Mouse (Mus musculus) C2C12 (cell line): ENCODE measurements at regions not wholly inside any gene's neighbourhood (a gene's known extent, or its start where the extent isn't known, plus 50 kb on each side); places are given as distances from the start of the nearest gene placed in this dataset.

Source experiments
- H3K27me3 ChIP-seq: one replicate; pipeline ENCODE4 v1.6.1; 2011; ENCODE audit not compliant: control insufficient read depth, insufficient read depth, insufficient read length
- H3K36me3 ChIP-seq: one replicate; pipeline ENCODE4 v1.6.1; 2011; ENCODE audit not compliant: control insufficient read depth, insufficient read depth
- H3K4me3 ChIP-seq: one replicate; pipeline ENCODE4 v1.5.1; 2011; ENCODE audit warnings: mild to moderate bottlenecking, control low read depth; ENCODE audit not compliant: poor library complexity, insufficient read depth, severe bottlenecking
- H3K79me2 ChIP-seq: one replicate; pipeline ENCODE4 v1.6.1; 2011; ENCODE audit not compliant: control insufficient read depth, insufficient read depth
- H3K79me3 ChIP-seq: one replicate; pipeline ENCODE4 v1.6.1; 2011; ENCODE audit warnings: low read depth, control low read depth
- H3ac ChIP-seq: one replicate; pipeline ENCODE3; 2011; ENCODE audit warnings: low read depth; ENCODE audit not compliant: control insufficient read depth, insufficient read length
- CEBPB ChIP-seq: IDR thresholded peaks from one replicate; pipeline ENCODE4 v1.6.1; 2011; ENCODE audit warnings: low read depth, mild to moderate bottlenecking, control low read depth, moderate library complexity
- CTCF ChIP-seq: IDR thresholded peaks from one replicate; pipeline ENCODE4 v1.5.1; 2011; ENCODE audit not compliant: control insufficient read depth, insufficient read depth, insufficient read length
- FOSL1 ChIP-seq: IDR thresholded peaks from one replicate; pipeline ENCODE4 v1.8.0; 2011; ENCODE audit warnings: mild to moderate bottlenecking, low read length; ENCODE audit not compliant: poor library complexity, insufficient read depth, severe bottlenecking
- MAX ChIP-seq: IDR thresholded peaks from one replicate; pipeline ENCODE4 v1.6.1; 2011; ENCODE audit warnings: mild to moderate bottlenecking, control low read depth
- MYOD1 ChIP-seq: IDR thresholded peaks from one replicate; pipeline ENCODE4 v1.6.1; 2011; ENCODE audit warnings: low read depth; ENCODE audit not compliant: control insufficient read depth, insufficient read length
- MYOG ChIP-seq: IDR thresholded peaks from one replicate; pipeline ENCODE4 v1.6.1; 2011; ENCODE audit not compliant: control insufficient read depth, insufficient read length; ENCODE audit errors: extremely low read depth
- USF1 ChIP-seq: IDR thresholded peaks from one replicate; pipeline ENCODE4 v1.6.1; 2011; ENCODE audit warnings: low read depth, mild to moderate bottlenecking, control low read depth, moderate library complexity

- Histone ChIP-seq H3K27me3 (no peaks in the 10 kb centered on the region), H3ac (no peak overlapping the region), H3K4me3 (no peak overlapping the region), H3K36me3 (no peaks in the 10 kb centered on the region), H3K79me3 (no peaks in the 10 kb centered on the region), H3K79me2 (no peaks in the 10 kb centered on the region)
- TF ChIP-seq CEBPB (no peak), MYOD1 (no peak), CTCF (no peak), FOSL1 (no peak), MYOG (no peak), MAX (no peak), USF1 (no peak)
Measured at GRCm38 (mm10) chr17:68111834-68112473, 108.0 kb upstream of the Arhgap28 start.

DNA sequence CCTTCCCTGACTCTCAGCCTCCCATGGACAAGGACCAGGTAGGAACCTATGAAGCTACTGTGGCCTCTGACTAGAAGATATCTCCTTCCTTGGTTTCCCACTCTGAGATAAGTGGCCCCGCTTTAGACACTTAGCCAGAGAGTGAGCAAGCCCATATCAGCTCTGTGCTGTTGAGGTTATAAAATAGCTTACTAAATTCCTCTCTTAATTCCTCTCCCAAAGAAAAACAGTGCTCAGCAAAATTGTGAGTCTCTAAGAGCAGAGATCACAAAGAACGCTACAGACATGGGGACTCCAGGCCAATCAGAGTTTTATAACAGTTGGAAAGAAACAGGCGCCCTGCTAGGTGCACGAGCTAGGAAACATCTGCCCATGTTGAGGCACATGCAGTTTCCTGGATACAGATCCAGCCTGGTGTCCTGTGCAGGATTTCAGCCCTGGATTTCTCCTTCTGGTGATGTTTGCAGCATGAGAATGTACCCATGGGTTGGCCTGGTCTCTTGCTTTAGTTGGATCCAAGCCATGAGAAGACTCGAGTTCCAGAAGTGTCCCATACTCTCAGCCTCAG, 108.9 kb upstream of the Arhgap28 start:
- Histone ChIP-seq H3K79me2 (no peaks in the 10 kb centered on the region), H3K79me3 (no peaks in the 10 kb centered on the region), H3ac (no peak overlapping the region), H3K4me3 (no peak overlapping the region), H3K27me3 (no peaks in the 10 kb centered on the region), H3K36me3 (no peaks in the 10 kb centered on the region)
- TF ChIP-seq USF1 (no peak), CEBPB (no peak)

GRCm38 (mm10) chr17:68115599-68115998, 111.7 kb upstream of the Arhgap28 start:
- no peaks in the 10 kb centered on the region for H3K27me3 ChIP-seq
- no peak overlapping the region for H3K4me3 ChIP-seq
- no peaks in the 10 kb centered on the region for H3K79me3 ChIP-seq
- no peaks in the 10 kb centered on the region for H3K36me3 ChIP-seq
- no peak for TF ChIP-seq MYOD1
- TF ChIP-seq USF1 = no peak
- TF ChIP-seq FOSL1 = no peak
- TF ChIP-seq MYOG = no peak
- H3K79me2 ChIP-seq = no peaks in the 10 kb centered on the region
- H3ac ChIP-seq = no peak overlapping the region

- H3K27me3 ChIP-seq = no peaks in the 10 kb centered on the region
- no peak for TF ChIP-seq CTCF
- TF ChIP-seq MYOG = no peak
- no peak for TF ChIP-seq USF1
- no peak for TF ChIP-seq CEBPB
- no peak for TF ChIP-seq FOSL1
- TF ChIP-seq MAX = no peak
- TF ChIP-seq MYOD1 = no peak
- H3K36me3 ChIP-seq = no peaks in the 10 kb centered on the region
- no peaks in the 10 kb centered on the region for H3K79me2 ChIP-seq
- no peak overlapping the region for H3K4me3 ChIP-seq
- no peak overlapping the region for H3ac ChIP-seq
- no peaks in the 10 kb centered on the region for H3K79me3 ChIP-seq
Measured at GRCm38 (mm10) chr17:68119055-68119698, 115.3 kb upstream of the Arhgap28 start.

DNA sequence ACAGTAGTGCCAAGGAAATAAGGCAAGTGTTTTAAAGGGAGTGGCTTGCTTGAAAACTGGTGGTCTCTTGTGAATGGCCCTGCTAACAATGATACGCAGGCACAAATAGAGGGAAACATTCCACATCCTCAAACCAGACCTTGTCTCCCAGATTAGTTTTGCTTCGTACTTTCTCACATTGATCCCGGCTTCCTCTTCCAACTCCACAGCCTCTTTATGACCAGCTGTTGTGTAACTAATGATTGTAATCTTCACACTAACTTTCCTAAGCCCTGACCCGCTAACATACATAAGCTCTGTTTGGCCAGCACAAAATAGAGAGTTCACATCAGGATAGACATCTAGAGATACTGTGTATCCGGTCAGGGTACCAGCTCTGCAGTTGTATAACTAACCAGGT, 116.3 kb upstream of the Arhgap28 start:
- TF ChIP-seq CTCF (no peak), MYOD1 (no peak), FOSL1 (no peak), MYOG (no peak), MAX (no peak), USF1 (no peak), CEBPB (no peak)
- Histone ChIP-seq H3K79me3 (no peaks in the 10 kb centered on the region), H3K4me3 (no peak overlapping the region), H3K27me3 (no peaks in the 10 kb centered on the region), H3ac (no peak overlapping the region), H3K36me3 (no peaks in the 10 kb centered on the region), H3K79me2 (no peaks in the 10 kb centered on the region)

DNA sequence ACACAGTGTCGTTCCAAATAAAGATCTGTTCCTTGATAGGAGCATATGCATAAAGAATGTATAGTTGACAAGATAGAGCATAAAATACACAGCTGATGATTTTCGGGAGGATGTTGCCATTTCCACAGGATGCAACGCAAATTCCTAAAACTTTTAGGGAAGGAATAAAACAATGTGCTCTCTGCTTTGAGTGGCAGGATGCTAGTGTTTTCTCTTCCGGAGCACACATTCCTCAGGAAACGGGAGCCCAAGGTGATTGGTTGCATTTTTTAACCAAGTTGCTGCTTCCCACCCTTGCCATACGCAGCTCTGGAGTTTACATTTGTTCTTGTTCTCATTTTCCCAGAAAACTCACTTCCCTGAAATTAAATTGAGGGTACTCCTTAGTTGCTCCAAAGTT, 116.8 kb upstream of the Arhgap28 start:
- H3K36me3 ChIP-seq = no peaks in the 10 kb centered on the region
- no peaks in the 10 kb centered on the region for H3K79me3 ChIP-seq
- H3ac ChIP-seq = no peak overlapping the region
- no peak for TF ChIP-seq MAX
- no peak for TF ChIP-seq MYOG
- TF ChIP-seq USF1 = no peak
- no peak for TF ChIP-seq FOSL1
- TF ChIP-seq CTCF = no peak
- TF ChIP-seq MYOD1 = no peak
- no peak for TF ChIP-seq CEBPB
- H3K27me3 ChIP-seq = no peaks in the 10 kb centered on the region
- H3K4me3 ChIP-seq = no peak overlapping the region
- H3K79me2 ChIP-seq = no peaks in the 10 kb centered on the region
